Mouse (Mus musculus): ENCODE results near the gene Wdr20. TPM values are rescaled to one million over a fixed set of nuclear protein-coding genes. Genes with fewer than 3 reads are reported as not detected.
A peak's percentile ranks its signal among the peaks of the same experiment; 100 is the strongest.

Wdr20 gene
- total and polyA plus RNA-seq, 3 experiments = 17.9 to 26.2 (median 22.8) TPM

DNA sequence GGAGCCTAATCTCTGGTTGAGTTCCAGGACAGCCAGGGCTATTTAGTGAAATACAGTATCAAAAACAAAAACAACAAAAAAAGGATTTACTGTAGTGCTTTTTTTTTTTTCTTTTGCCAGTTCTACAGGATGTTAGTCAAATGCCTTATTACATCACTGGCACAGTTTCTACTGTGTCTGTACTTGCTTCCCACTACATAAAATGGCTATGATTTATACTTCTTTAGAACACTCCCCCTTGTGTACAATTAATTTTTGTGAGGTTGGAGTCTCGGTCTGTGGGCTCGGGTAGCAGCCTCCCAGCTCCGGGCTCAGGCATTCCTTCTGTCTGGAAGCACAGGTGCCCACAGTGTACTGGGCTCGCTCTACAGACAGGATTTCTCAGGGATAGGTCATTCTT lies 1.1 kb upstream of the Wdr20 start:
- in situ Hi-C loops (cut with MboI; ENCODE audit: low pct_ligation_motif_present, low pct_unique_long_range_greater_than_20kb, low sequenced_read_pairs) (loop anchor here (10.0 kb wide), 1 partner anchor 108 kb away; the partner anchor contains the start of gene Mok), dilution Hi-C loops (cut with MboI; ENCODE audit: extremely low pct_ligation_motif_present, extremely low pct_unique_long_range_greater_than_20kb, low sequenced_read_pairs) (no loop called here)
- H3K27me3 ChIP-seq (replicated peaks) = peaks cover 14% of the 10 kb centered on the region
- no peak for TF ChIP-seq POLR2AphosphoS2 (IDR thresholded peaks at IDR 0.05; ENCODE audit: low read depth, low read length)
- no peak for TF ChIP-seq MAFK (IDR thresholded peaks at IDR 0.05; ENCODE audit: insufficient replicate concordance, low read length)
- TF ChIP-seq ZKSCAN1 (IDR thresholded peaks at IDR 0.05; ENCODE audit: borderline replicate concordance, low read depth, low read length) = no peak
- TF ChIP-seq CHD2 (IDR thresholded peaks at IDR 0.05; ENCODE audit: low read length) = no peak
- TF ChIP-seq USF1 (IDR thresholded peaks at IDR 0.05; ENCODE audit: low read depth, low read length) = no peak
- no peak for TF ChIP-seq EP300 (IDR thresholded peaks at IDR 0.05; ENCODE audit: low read length)
- no peak for DNase-seq (ENCODE audit: extremely low read depth)
- no peak overlapping the region for H3K9ac ChIP-seq (ENCODE audit: insufficient read depth, low read depth)
- no peak overlapping the region for H3K27ac ChIP-seq (ENCODE audit: insufficient read depth, low read depth)
- H3K9me3 ChIP-seq (replicated peaks; ENCODE audit: low read length) = peaks cover 5% of the 10 kb centered on the region
- peaks cover 29% of the 10 kb centered on the region for H3K79me2 ChIP-seq (replicated peaks; ENCODE audit: control insufficient read depth, extremely low read depth, insufficient read depth, poor library complexity, severe bottlenecking)
- H3K36me3 ChIP-seq (replicated peaks in 1 of 2; ENCODE audit: control insufficient read depth in 1 of 2, insufficient read depth in 1 of 2, low read length in 1 of 2) = peaks cover 0 to 5% of the 10 kb centered on the region in 2 experiments
- peaks cover 3 to 24% of the 10 kb centered on the region in 2 experiments for H3K4me1 ChIP-seq (ENCODE audit: control insufficient read depth in 1 of 2, insufficient read depth in 2 of 2)
- H3K4me2 ChIP-seq (ENCODE audit: insufficient read depth, low read depth, poor library complexity, severe bottlenecking) = peak overlapping the region; percentile 89
- no peak overlapping the region for H3K4me3 ChIP-seq (replicated peaks in 1 of 3; ENCODE audit: low read depth in 2 of 3, low read length in 2 of 3, poor library complexity in 1 of 3)

DNA sequence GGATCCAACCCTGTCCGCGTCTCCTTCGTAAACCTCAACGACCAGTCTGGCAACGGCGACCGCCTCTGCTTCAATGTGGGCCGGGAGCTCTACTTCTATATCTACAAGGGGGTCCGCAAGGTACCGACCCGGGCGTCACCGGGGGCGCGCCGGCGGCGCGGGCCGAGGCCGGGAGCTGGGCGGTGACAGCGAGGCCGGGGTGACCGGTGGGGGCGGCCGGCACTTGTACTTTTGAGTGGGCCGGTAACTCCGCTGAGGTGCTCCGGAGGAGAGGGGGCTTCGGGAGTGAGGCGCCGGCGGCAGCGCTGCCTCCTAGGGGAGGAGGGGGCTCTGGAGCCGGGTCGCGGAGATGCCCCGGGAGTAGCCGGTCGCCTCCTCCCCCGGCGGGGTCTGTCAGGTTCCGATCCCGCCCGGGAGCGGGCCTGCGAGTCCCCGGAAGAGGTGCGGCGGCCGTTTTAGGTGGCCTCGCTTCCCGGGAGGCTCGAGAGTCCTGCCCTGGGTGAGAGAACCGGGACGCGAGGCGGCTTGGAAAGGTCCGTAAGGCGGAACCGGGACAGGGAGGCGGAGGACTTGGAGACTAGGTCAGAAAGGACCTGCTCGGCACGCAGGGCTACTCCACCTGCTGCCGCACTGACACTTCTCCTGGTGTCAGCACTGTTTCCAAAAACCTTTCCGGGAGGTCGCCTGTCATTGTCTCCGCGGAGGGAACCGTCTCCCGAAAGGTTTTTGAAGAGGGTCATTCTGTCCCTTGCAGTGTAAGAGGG lies 596 bp downstream of the Wdr20 start:
- peaks cover 5% of the 10 kb centered on the region for H3K9me3 ChIP-seq (replicated peaks; ENCODE audit: low read length)
- in situ Hi-C loops (cut with MboI; ENCODE audit: low pct_ligation_motif_present, low pct_unique_long_range_greater_than_20kb, low sequenced_read_pairs) = loop anchor here (10.0 kb wide), 1 partner anchor 106 kb away; the partner anchor contains the start of gene Mok
- peaks cover 3 to 24% of the 10 kb centered on the region in 2 experiments for H3K4me1 ChIP-seq (ENCODE audit: control insufficient read depth in 1 of 2, insufficient read depth in 2 of 2)
- peak overlapping the region; percentile 82 for H3K9ac ChIP-seq (ENCODE audit: insufficient read depth, low read depth)
- no peak overlapping the region for H3K27ac ChIP-seq (ENCODE audit: insufficient read depth, low read depth)
- no peak for DNase-seq (ENCODE audit: extremely low read depth)
- peak overlapping the region; percentile 85 to 98 (median 91) for H3K4me3 ChIP-seq (replicated peaks in 1 of 3; ENCODE audit: low read depth in 2 of 3, low read length in 2 of 3, poor library complexity in 1 of 3)
- peak overlapping the region; percentile 56 for H3K4me2 ChIP-seq (ENCODE audit: insufficient read depth, low read depth, poor library complexity, severe bottlenecking)
- dilution Hi-C loops (cut with MboI; ENCODE audit: extremely low pct_ligation_motif_present, extremely low pct_unique_long_range_greater_than_20kb, low sequenced_read_pairs) = no loop called here
- TF ChIP-seq ELF1 (IDR thresholded peaks at IDR 0.05; ENCODE audit: low read depth, low read length) = peak; percentile 25; the same call in 1 of the 2 replicates
- no peak for TF ChIP-seq BHLHE40 (IDR thresholded peaks at IDR 0.05; ENCODE audit: low read depth, low read length)
- peak; percentile 63; the same call in 1 of the 2 replicates for TF ChIP-seq UBTF (IDR thresholded peaks at IDR 0.05; ENCODE audit: low read depth, low read length)
- no peak for TF ChIP-seq MAZ (IDR thresholded peaks at IDR 0.05; ENCODE audit: low read depth, low read length)
- TF ChIP-seq SIN3A (IDR thresholded peaks at IDR 0.05; ENCODE audit: low read length) = no peak; the same call in 1 of the 2 replicates
- TF ChIP-seq E2F4 (IDR thresholded peaks at IDR 0.05; ENCODE audit: insufficient replicate concordance, low read depth, low read length) = no peak
- no peak for TF ChIP-seq SMC3 (IDR thresholded peaks at IDR 0.05; ENCODE audit: low read depth, low read length)
- TF ChIP-seq MXI1 (IDR thresholded peaks at IDR 0.05; ENCODE audit: low read depth, low read length) = no peak
- TF ChIP-seq MEF2A (IDR thresholded peaks at IDR 0.05; ENCODE audit: borderline replicate concordance, low read depth, low read length) = no peak
- TF ChIP-seq CTCF (conservative IDR thresholded peaks at IDR 0.05 in 1 of 2, IDR thresholded peaks at IDR 0.05 in 1 of 2; ENCODE audit: low read depth in 2 of 2, low read length in 2 of 2) = no peak
- TF ChIP-seq MAX (IDR thresholded peaks at IDR 0.05; ENCODE audit: low read length) = no peak
- TF ChIP-seq ZNF384 (IDR thresholded peaks at IDR 0.05; ENCODE audit: low read depth, low read length) = no peak
- no peak; the same call in 1 of the 2 replicates for TF ChIP-seq TCF12 (IDR thresholded peaks at IDR 0.05; ENCODE audit: low read depth, low read length)
- TF ChIP-seq POLR2AphosphoS2 (IDR thresholded peaks at IDR 0.05; ENCODE audit: low read depth, low read length) = no peak
- no peak for TF ChIP-seq CHD1 (IDR thresholded peaks at IDR 0.05; ENCODE audit: low read depth, low read length)
- no peak for TF ChIP-seq PAX5 (IDR thresholded peaks at IDR 0.05; ENCODE audit: low read length)
- TF ChIP-seq ETS1 (conservative IDR thresholded peaks at IDR 0.05; ENCODE audit: low read depth, low read length) = no peak
- peaks cover 0 to 20% of the 10 kb centered on the region in 2 experiments for H3K36me3 ChIP-seq (replicated peaks in 1 of 2; ENCODE audit: control insufficient read depth in 1 of 2, insufficient read depth in 1 of 2, low read length in 1 of 2)
- peaks cover 34% of the 10 kb centered on the region for H3K79me2 ChIP-seq (replicated peaks; ENCODE audit: control insufficient read depth, extremely low read depth, insufficient read depth, poor library complexity, severe bottlenecking)
- peaks cover 14% of the 10 kb centered on the region for H3K27me3 ChIP-seq (replicated peaks)

Measured in CH12.LX (cell line).